Mouse (Mus musculus): Measurements from ENCODE around the gene Pnkp. TPM values are rescaled to one million over a fixed set of nuclear protein-coding genes. Genes with fewer than 3 reads are reported as not detected.
A peak's percentile ranks its signal among the peaks of the same experiment; 100 is the strongest.

Gene Pnkp
- polyA plus RNA-seq, 1 experiment, result 22.3 TPM

DNA sequence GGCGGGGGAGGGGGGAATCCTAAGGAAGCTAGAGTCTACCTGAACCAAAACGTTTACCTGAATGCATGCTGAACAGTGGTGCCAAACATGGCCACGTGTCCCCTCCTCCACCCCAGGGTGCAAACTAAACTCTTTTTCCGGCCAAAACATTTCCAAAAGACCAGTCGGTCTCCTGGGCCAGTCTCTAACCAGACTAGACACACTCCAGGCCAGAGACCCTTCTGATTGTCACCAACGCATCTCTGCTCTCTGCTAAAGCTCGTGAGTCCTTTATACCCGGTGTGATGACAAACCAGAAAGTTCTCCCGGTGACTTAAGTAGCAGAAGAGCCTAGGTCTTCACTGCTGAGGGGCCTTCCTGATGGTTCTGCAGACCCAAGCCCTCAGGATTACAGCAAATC lies 10.9 kb downstream of the Pnkp start:
- Histone ChIP-seq H3K27ac (ENCODE audit: insufficient read depth, low read length) (no peak overlapping the region), H3K4me3 (ENCODE audit: low read depth, low read length) (no peak overlapping the region), H3K27me3 (ENCODE audit: control insufficient read depth, insufficient read depth, low read length, poor library complexity, severe bottlenecking) (no peaks in the 10 kb centered on the region), H3K4me1 (ENCODE audit: control insufficient read depth, insufficient read depth, low read length) (peaks cover 2% of the 10 kb centered on the region), H3K9me3 (replicated peaks; ENCODE audit: control insufficient read depth, insufficient read depth, low read length, poor library complexity, severe bottlenecking) (no peaks in the 10 kb centered on the region), H3K9ac (ENCODE audit: low read depth, poor library complexity, severe bottlenecking) (no peak overlapping the region), H3K36me3 (ENCODE audit: control insufficient read depth, insufficient read depth, low read length, poor library complexity, severe bottlenecking) (peaks cover 6% of the 10 kb centered on the region; the same call in 1 of the 2 replicates)
- TF ChIP-seq EP300 (IDR thresholded peaks at IDR 0.05; ENCODE audit: insufficient read depth, low read depth, low read length), result no peak
- TF ChIP-seq POLR2A (IDR thresholded peaks at IDR 0.05; ENCODE audit: insufficient read depth, low read length), result no peak
- no peak for TF ChIP-seq CTCF (IDR thresholded peaks at IDR 0.05; ENCODE audit: low read depth, low read length)

DNA sequence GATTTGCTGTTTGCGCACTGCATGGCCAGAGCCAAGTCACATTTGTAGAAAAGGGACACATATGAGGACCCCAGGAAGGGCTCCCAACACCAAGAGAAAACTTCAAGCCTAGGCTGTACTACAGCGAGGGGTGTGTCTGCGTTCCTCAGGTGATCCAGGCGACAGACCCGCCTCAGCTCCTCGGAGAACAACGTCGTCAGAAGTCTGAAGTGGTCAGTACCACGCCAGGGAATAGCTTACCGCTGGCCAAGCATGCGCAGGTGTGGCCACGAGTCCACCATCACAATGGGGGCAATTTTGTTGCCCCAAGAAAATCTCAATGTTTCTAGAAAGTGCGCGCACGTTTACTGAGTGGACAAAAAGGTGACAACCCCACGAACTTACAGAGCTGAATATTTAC lies 11.5 kb downstream of the Pnkp start:
- TF ChIP-seq EP300 (IDR thresholded peaks at IDR 0.05; ENCODE audit: insufficient read depth, low read depth, low read length) (no peak), CTCF (IDR thresholded peaks at IDR 0.05; ENCODE audit: low read depth, low read length) (no peak), POLR2A (IDR thresholded peaks at IDR 0.05; ENCODE audit: insufficient read depth, low read length) (no peak)
- Histone ChIP-seq H3K9me3 (replicated peaks; ENCODE audit: control insufficient read depth, insufficient read depth, low read length, poor library complexity, severe bottlenecking) (no peaks in the 10 kb centered on the region), H3K4me3 (ENCODE audit: low read depth, low read length) (peak overlapping the region; percentile 52), H3K36me3 (ENCODE audit: control insufficient read depth, insufficient read depth, low read length, poor library complexity, severe bottlenecking) (peaks cover 4% of the 10 kb centered on the region; the same call in 1 of the 2 replicates), H3K9ac (ENCODE audit: low read depth, poor library complexity, severe bottlenecking) (peak overlapping the region; percentile 99), H3K4me1 (ENCODE audit: control insufficient read depth, insufficient read depth, low read length) (peaks cover 2% of the 10 kb centered on the region), H3K27me3 (ENCODE audit: control insufficient read depth, insufficient read depth, low read length, poor library complexity, severe bottlenecking) (no peaks in the 10 kb centered on the region), H3K27ac (ENCODE audit: insufficient read depth, low read length) (no peak overlapping the region)

DNA sequence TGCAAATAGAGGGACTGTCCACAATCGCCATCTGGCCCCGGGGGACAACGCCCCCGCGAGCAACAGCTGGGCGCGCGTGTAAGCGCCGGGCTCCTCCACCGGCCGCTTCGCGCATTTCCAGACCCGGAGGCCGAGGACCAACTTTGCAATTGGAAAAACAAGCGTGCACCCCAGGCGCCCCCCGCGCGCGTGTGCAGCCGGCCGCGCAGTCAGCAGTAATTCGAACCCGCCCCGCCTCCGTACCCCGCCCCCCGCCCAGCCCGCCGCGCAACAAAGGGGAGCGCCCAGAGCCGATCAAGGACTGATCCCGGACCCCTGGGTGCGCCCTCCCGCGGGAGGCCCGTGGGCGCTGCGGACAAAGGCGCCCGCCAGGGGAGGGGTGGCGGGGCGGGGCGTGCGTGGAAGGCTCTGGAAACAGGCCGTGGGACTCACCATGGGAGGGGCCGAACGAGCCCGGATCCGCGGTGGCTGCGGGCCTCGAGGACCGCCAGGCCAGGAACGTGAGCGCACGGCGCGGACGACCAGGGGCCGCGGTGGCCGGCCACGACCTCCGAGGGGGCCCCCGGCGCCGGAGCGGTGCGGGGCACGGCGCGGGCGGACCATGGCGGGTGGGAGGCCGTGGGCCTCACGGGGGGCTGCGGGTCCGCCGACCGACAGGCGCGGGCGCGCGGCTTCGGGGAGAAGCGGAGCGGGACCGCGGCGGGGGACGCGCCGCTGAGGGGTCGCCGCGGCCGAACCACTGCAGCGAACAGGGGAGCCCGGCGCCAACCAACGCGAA lies 12.2 kb downstream of the Pnkp start:
- TF ChIP-seq EP300 (IDR thresholded peaks at IDR 0.05; ENCODE audit: insufficient read depth, low read depth, low read length) (no peak), POLR2A (IDR thresholded peaks at IDR 0.05; ENCODE audit: insufficient read depth, low read length) (no peak), CTCF (IDR thresholded peaks at IDR 0.05; ENCODE audit: low read depth, low read length) (no peak)
- Histone ChIP-seq H3K36me3 (ENCODE audit: control insufficient read depth, insufficient read depth, low read length, poor library complexity, severe bottlenecking) (peaks cover 4% of the 10 kb centered on the region; the same call in 1 of the 2 replicates), H3K4me3 (ENCODE audit: low read depth, low read length) (peak overlapping the region; percentile 52), H3K4me1 (ENCODE audit: control insufficient read depth, insufficient read depth, low read length) (peaks cover 2% of the 10 kb centered on the region), H3K27me3 (ENCODE audit: control insufficient read depth, insufficient read depth, low read length, poor library complexity, severe bottlenecking) (no peaks in the 10 kb centered on the region), H3K27ac (ENCODE audit: insufficient read depth, low read length) (peak overlapping the region; percentile 53; the same call in 1 of the 2 replicates), H3K9me3 (replicated peaks; ENCODE audit: control insufficient read depth, insufficient read depth, low read length, poor library complexity, severe bottlenecking) (no peaks in the 10 kb centered on the region), H3K9ac (ENCODE audit: low read depth, poor library complexity, severe bottlenecking) (peak overlapping the region; percentile 99)

DNA sequence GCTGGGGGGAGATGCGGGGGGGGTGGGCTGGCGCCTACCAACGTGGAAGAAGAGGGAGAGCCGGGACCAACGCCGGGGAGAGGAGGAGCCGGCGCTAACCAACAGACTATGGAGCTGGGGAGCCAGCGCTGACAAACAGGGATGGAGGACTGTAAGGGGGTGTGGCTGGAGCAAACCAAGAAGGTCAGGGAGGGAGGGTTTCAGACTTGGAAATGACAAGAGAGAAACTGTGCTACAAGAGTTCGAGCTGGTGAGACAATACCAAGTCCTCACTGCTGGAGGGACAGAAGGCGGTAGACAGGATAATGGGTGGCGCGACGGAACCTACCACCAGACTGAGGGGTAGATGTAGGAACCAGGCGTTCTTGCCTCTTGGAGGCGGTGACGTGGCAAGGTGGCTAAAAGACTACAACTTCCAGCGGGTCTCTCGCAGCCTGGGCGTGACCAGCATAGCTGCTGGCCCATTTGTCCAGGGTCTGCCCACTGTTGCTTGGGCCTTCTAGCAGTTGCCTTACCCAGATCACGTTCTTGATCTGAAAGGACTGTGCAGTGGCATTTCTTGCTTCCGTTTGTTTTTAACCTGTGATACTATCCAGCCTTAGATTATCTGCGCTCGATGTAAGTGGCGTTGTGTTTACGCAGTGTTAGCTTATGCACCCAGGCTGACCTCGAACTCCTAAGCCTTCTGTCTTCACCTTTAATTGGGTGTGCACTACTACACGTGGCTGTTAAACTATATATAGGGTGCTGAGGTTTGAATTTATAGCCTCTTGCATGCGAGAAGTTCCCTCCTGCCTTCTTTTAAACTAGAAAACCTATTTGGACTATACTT lies 13.0 kb downstream of the Pnkp start, which contains the start of gene Ptov1:
Gene Ptov1, minus strand, starts transcription at position 92 of the 832 bp plus-strand sequence.
- Histone ChIP-seq H3K36me3 (ENCODE audit: control insufficient read depth, insufficient read depth, low read length, poor library complexity, severe bottlenecking) (no peaks in the 10 kb centered on the region; the same call in 1 of the 2 replicates), H3K9ac (ENCODE audit: low read depth, poor library complexity, severe bottlenecking) (peak within 1 kb of the TSS; percentile 99), H3K27me3 (ENCODE audit: control insufficient read depth, insufficient read depth, low read length, poor library complexity, severe bottlenecking) (no peaks in the 10 kb centered on the region), H3K27ac (ENCODE audit: insufficient read depth, low read length) (peak within 1 kb of the TSS; percentile 53; the same call in 1 of the 2 replicates), H3K4me3 (ENCODE audit: low read depth, low read length) (peak within 1 kb of the TSS; percentile 53), H3K9me3 (replicated peaks; ENCODE audit: control insufficient read depth, insufficient read depth, low read length, poor library complexity, severe bottlenecking) (no peaks in the 10 kb centered on the region), H3K4me1 (ENCODE audit: control insufficient read depth, insufficient read depth, low read length) (peaks cover 2% of the 10 kb centered on the region)
- TF ChIP-seq POLR2A (IDR thresholded peaks at IDR 0.05; ENCODE audit: insufficient read depth, low read length) (peak; percentile 32), CTCF (IDR thresholded peaks at IDR 0.05; ENCODE audit: low read depth, low read length) (no peak), EP300 (IDR thresholded peaks at IDR 0.05; ENCODE audit: insufficient read depth, low read depth, low read length) (peak; percentile 41; the same call in 1 of the 2 replicates)

DNA sequence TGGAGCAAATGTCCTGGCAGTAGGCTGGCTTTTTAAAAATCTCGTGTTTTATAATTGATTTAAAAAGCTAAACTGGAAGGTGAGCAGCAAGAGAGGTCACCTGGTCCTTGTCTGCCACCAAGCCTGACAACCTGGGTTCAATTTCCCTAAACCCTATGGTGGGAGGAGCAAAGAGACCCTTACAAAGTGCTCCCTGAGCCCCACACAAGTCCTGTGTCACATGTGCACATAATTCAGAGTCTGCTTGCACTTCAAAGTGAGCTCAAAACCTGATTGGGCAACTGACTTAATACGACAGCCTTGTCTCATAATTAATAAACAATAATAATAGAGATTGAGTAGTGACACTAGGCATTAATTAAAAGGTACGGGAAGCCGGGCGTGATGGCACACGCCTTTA lies 13.7 kb downstream of the Pnkp start:
- Histone ChIP-seq H3K27me3 (ENCODE audit: control insufficient read depth, insufficient read depth, low read length, poor library complexity, severe bottlenecking) (no peaks in the 10 kb centered on the region), H3K4me1 (ENCODE audit: control insufficient read depth, insufficient read depth, low read length) (peaks cover 2% of the 10 kb centered on the region), H3K36me3 (ENCODE audit: control insufficient read depth, insufficient read depth, low read length, poor library complexity, severe bottlenecking) (no peaks in the 10 kb centered on the region), H3K9ac (ENCODE audit: low read depth, poor library complexity, severe bottlenecking) (no peak overlapping the region), H3K9me3 (replicated peaks; ENCODE audit: control insufficient read depth, insufficient read depth, low read length, poor library complexity, severe bottlenecking) (no peaks in the 10 kb centered on the region), H3K4me3 (ENCODE audit: low read depth, low read length) (no peak overlapping the region), H3K27ac (ENCODE audit: insufficient read depth, low read length) (no peak overlapping the region)
- no peak for TF ChIP-seq EP300 (IDR thresholded peaks at IDR 0.05; ENCODE audit: insufficient read depth, low read depth, low read length)
- TF ChIP-seq POLR2A (IDR thresholded peaks at IDR 0.05; ENCODE audit: insufficient read depth, low read length), result no peak
- no peak for TF ChIP-seq CTCF (IDR thresholded peaks at IDR 0.05; ENCODE audit: low read depth, low read length)

Measured in ES-Bruce4 (cell line).